Mouse (Mus musculus): ENCODE measurements around the gene Rhbdl1. TPM values are rescaled to one million over a fixed set of nuclear protein-coding genes. Genes with fewer than 3 reads are reported as not detected.

The Rhbdl1 gene
- polyA plus RNA-seq (2015; fragmentation: Nextera tagmentation; extraction: Ambion mirVana), result 11.7 and 16.4 TPM in 2 replicates

DNA sequence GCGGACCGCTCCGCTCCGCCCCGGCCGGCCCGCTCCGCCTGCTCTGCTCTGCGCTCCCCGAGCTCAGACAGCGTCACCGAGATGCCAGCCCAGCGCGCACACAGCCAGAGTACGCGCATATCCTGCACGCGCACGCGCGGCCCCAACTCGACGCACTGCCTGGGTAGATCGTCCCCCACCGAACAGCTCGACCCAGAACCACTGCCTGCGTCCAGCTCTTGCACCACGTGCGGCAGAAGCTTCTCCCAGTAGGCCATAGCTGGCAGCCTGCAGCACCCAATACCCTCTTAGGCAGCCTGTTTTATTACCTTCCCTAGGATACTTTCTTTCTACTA is at the start of gene Rhbdl1:
Gene Rhbdl1 (minus strand): TSS at position 220 of the 335 bp plus-strand sequence.

DNA sequence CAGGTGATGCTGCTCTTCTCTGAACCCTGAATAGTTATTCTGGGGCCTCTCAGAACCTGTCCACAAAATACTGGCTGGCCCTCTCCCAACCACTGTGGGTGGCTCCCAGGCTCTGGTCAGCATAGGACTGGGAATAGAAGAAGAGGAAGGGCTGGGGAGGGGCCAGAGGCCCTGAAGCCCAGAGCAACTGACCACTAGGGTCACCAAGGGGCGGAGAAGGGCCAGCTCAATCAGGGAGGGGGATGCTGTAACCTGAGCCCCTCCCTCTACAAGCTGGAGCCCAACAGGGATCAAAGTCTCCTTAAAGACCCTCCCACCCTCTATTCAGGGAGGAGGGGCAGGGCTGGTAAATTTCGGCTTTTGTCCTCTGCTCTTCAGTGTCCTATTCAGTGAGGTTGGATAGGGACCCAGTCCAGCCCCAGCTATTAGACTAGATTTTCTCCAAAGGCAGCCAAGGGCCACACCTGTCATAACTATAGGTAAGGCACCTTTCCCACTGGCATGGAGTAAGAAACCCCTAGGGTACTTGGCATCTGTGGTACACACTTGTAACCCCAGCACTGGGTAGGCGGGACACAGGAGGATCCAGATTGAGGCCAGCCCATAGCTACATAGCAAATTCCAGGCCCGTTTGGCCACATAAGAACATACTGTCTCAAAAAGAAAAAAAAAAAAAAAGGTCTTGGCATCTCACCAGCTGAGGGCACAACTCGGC is 43.3 kb upstream of the Rhbdl1 start, which contains the start of gene Wfikkn1:
Gene Wfikkn1 (minus strand): TSS at position 663 of the 715 bp plus-strand sequence.

DNA sequence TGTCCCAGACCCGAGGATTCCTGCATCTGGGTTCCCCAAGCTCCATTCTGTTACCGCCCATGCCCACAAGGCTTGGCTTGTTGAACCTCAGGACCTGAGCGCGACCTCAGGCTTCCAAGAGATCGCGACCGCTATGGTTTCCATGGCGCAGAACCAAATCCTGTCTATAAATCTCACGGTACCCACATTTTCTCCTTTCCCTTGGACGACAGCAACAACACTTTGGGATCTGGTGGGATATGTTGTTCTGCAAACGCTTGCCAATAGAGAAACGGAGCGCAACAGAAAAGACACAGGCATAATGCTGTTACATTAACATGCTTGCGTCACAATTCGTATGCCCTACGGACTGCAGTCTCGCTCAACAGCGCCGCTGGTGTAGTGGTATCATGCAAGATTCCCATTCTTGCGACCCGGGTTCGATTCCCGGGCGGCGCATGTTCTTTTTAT is 37.7 kb upstream of the Rhbdl1 start, which contains the start of gene Mettl26:
Gene Mettl26 (plus strand): TSS at position 354 of the 450 bp plus-strand sequence.

DNA sequence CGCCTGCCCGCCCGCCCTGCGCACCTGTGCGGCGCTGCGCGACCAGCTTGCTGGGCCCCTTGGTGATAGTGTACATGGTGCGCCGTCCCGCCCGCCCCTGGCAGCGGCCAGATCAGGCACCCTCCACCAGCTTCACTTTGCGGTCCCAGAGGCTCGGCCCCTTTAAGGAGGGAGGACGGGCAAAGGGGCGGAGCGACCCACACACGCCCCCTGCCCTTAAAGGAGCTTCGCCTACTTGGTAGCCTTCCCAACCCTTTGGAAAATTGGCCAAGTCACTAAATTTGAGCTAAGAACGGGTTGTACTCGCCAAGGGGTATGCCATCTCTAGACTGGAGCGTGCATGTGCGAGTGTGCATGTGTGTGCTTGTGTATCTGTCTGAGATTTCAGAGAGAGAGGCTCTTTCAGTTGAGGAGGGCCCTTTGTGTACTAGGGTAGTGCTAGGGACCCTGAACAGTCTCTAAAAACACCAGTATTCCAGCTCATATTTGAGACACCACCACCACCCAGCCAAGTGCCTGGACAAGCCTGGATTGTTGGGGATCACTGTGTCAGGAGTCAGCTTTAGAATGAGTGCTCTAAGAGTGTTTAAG is 31.6 kb upstream of the Rhbdl1 start, which contains the start of gene Mcrip2:
Gene Mcrip2 (minus strand): TSS at position 164 of the 591 bp plus-strand sequence.

DNA sequence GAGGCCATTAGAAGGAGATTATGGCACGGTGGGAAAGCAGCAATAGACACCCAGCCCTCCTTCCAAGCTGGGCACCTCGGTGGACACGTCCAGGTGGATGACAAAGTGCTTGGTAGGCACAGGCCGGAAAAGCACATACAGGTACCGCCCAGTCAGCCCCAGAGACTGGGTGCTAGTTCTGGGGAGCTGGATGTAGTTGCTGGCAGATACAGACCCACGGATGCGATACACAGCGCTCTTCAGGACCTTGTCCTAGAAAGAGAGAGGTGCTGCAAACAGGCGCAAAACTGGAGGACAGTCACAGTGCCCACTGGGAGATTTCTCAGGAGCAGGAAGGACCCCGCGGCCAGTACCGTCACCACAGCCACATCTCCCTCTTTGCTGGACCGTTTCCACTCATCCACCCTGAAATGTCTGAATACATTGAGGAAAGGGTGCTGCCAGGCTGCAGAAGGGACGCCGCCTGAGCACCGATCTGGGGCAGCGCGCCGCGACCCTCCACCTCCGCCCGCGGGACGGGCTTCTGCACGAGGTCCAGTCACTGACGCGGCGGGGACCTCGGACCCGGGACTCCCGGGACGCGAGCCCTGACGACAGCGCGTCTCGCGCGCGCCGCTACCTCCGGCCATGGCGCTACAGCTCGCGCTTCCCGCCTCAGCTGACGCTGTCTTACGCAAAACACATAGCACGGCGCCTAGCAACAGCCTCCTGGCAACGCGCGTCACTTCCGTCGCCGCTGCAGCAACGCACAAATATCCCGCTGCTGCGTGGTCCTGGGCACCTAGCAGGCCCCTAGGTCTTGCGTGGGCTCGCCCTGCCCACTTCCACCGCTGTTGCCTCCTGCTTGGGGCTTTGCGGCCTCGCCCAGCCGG is 24.0 kb upstream of the Rhbdl1 start, which contains the start of gene Wdr90:
Gene Wdr90 (minus strand): TSS at position 670 of the 872 bp plus-strand sequence.

DNA sequence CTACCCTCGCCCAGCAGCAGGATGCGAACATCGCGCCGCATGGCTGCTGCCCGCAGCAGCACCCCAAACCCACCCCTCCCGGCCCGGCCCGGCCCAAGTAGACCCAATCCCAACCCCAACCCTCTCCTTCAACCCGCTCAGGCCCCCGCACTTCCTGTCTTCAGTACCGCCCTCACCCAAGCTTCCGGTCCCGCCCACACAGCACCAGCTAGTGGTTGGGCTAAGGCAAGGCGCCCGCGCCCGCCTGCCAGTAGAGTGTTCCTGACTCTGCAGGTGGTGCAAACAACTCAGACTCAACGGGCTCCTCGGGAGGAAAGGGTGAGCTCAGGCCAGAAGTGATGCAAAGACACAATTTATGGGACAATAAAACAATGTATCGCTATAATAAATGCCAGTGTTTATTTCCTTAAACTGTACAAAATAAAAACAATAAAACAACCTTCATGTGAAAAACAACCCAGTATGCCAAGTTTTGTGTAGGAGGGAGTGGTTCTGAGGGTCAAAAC is 7.4 kb upstream of the Rhbdl1 start, which contains the start of gene Rhot2:
Gene Rhot2 (minus strand): TSS at position 456 of the 506 bp plus-strand sequence.

DNA sequence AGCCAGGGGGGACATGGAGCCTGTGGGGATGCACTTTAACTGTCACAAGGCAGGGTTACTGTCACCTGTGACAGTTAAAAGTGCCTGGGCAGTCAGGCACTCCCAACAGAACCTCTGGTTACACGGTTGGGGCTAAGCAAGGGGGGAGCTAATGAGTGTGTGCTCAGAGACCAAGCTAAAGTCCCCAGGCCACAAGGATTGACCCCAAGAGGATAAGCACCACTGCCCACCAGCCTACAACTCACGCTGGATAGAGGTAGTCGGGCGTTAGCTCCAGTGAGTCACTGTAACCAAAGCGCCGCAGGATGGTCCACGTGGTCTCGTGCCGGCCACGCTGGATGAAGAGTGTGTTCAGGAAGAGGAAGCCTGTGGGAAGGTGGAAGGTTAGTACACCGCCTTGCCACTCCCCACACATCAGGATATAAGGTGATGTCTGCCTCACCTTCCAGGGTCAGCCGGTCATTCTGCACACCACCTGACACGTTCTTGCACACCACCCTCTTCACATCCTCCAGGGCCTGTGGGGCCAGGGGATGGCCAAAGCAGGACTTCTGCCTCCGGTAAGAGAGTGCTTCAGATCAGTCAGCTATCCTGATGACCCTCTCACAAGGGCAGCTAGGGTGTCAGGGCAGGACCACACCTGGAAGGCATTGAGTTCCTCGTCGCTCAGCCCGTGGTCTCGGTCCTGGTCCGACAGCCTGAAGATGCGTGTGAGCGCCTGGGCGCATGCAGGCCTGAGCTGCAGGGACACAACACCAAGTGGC is 4.2 kb upstream of the Rhbdl1 start, which contains the start of gene Gm20683:
Gene Gm20683 (minus strand): TSS at position 647 of the 764 bp plus-strand sequence.

DNA sequence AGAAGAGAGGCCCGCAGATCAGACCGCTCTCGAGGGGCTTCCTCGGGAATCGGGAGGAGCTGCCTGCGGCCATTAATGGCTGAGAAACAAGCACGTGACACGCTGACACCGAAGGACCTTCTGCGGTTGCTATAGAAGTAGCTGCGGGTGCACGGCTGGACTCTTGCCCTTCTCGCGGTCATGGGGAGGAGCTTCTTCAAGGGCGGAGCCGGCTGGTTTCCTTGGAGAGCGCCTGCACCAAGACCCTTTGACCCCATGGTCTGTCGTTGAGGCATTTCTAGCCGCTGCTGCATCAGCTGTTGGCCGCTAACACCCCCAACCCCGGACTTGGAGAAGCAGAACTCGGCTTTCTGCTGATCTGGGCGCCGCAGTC is 3.8 kb downstream of the Rhbdl1 start, which contains the start of gene Stub1:
Gene Stub1 (minus strand): TSS at position 114 of the 373 bp plus-strand sequence.

DNA sequence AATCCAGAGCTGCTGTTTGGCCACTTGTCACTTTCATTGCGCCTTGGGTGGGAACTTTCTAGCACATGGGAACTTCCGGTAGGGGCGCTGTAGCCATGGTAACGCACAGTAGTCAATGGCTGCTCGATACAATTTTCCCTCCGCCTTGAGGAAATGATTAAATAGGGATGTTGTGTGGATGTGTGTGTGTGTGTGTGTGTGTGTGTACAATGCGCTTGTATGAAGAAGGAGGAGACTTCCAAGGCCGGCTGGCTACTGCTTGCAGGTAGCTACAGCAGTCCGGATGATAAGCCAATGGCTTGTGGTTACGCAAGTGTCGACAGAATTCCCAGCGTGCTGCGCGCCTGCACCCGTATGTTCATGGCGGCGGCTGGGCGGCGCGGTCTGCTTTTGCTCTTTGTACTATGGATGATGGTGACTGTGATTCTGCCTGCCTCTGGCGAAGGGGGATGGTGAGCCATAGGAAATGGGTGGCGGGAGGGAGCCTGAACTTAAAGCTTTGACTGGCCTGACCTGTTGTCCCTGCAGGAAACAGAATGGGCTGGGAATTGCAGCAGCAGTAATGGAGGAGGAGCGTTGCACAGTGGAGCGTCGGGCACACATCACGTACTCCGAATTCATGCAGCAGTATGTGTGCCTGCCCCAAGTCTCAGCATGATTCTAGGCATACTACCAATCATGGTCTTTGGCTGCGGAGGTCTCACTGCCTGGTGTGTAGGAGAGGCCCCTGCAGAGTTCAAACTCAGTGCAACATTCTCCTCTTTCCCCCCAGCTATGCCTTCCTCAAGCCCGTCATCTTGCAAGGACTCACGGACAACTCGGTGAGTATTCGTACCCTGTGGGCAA is 8.2 kb downstream of the Rhbdl1 start, which contains the start of gene Jmjd8:
Gene Jmjd8 (plus strand): TSS at position 156 of the 846 bp plus-strand sequence.

DNA sequence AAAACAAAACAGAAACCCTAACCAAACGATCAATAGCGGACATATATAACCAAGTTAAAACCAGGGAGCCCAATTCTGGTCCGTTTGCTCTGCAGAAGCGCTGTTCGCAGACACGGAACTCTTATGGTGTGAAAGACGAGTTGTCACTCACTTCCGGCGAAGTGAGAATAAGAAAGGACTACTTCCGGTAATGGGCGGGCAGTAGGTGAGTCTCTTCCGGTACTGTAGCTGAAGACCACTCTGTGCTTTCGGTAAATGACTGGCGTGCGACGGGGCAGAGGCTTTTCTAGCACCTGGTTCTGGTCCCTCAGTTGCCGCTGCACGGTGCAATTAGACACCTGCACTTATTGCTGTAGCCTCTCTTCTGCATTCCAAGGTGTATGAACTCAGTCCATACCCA is 13.6 kb downstream of the Rhbdl1 start, which contains the start of gene Wdr24:
Gene Wdr24 (plus strand): TSS at position 176 of the 400 bp plus-strand sequence.

DNA sequence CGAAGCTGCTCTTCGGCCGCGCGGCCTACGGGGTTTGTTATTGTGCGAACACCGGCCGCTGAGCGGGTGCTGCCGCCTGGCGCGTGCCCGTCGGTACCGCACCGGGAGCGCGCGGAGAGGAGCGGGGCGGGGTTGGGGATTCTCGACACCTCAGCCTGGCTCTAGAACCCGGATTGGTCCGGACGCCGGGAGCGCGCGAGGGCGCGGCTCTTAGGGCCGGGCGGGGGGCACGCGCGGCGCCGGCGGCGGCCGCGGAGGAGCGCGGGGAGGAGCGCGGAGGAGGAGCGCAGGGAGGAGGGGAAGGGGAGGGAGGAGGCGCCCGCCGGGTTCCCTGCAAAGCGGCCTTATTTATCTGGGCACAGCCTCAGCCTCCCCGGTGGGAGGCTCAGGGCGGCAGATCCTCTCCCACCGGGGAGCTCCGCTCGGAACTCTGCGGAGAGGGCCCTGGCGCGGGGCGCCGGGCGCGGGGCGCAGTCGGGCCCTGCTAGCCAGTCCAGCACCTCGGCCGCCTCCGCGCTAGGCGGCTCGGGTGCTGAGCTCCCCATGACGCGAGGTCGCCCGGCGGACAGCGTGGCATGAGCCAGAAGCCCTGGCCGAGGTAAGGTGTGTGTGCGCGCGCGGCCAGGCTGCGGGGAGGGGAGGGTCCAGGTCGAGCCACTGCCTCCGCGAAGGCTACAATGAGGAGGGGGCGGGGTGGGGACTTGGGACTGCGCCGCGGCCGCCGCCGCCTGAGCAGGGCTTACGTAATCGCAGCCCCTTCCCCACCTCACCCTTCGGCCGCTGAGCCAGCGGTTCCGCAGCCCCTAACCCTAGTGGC is 28.1 kb downstream of the Rhbdl1 start, which contains the start of gene Fbxl16:
Gene Fbxl16 (plus strand): TSS at position 297 of the 817 bp plus-strand sequence.

DNA sequence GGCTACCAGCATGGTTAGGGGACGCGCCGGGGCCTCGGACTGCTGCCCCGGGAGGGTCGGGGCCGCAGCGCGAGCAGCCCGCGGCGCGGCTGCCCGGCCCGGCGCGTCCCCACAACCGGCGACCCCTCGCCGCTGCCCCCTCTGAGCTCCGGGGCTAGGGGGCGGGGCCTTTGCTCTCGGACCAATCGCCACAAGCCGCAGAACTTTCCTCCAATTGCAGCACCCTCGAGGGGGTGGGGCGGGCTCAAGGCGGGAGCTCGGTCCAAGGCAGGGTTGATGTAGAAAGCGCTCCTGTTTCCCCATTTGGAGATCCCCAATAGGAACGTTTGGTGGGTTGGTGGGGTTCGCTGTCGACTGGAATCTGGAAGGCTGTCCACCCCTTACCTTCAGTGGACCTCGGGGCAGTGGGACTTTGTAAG is 40.1 kb downstream of the Rhbdl1 start, which contains the start of gene Metrn:
Gene Metrn (minus strand): TSS at position 186 of the 419 bp plus-strand sequence.

DNA sequence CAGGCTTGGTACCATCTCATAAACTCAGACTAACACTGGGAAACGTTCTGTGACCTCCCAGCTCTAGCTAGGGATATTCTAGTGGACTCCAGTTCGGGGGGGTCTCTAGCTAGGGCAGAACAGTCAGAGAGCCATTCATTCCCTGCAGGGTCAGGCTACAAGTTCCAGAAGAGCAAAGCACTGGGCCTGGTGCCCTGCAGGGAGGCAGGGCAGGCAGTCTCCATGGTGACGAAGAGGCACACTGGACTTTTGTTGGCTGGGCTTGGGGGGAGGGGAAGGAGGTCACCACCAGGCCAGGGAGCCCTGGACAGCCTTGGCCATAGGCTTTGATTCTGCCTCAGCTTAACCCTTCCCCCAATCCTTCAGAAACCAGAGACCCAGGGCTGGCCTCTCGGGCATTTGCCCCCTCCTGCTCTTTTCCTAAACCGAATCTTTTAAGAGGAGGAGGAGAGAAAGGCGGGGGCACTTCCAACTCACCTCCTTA is 41.4 kb downstream of the Rhbdl1 start, which contains the start of gene AC134908.4:
Gene AC134908.4 (minus strand): TSS at position 51 of the 484 bp plus-strand sequence.

DNA sequence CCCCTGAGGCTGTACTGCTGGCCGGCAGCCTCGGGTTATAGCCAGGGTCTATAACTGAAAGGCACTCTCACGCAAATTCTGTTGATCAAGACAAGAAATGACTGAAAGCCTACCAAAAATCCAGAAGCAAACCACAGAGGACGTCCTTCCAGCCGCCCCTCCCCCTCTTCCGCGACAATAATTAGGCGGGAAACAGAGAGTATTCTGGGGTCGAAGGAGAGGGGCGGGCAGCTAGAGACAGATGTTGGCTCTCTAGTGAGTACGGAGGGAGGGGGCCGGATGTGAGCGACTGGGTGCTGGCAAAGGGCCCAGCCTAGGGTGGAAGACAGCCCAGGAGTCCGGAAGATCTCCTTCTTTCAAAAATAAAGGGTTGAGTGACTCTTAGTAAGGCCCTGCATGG is 44.5 kb downstream of the Rhbdl1 start, which contains the start of gene Fam173a:
Gene Fam173a (minus strand): TSS at position 287 of the 400 bp plus-strand sequence.

DNA sequence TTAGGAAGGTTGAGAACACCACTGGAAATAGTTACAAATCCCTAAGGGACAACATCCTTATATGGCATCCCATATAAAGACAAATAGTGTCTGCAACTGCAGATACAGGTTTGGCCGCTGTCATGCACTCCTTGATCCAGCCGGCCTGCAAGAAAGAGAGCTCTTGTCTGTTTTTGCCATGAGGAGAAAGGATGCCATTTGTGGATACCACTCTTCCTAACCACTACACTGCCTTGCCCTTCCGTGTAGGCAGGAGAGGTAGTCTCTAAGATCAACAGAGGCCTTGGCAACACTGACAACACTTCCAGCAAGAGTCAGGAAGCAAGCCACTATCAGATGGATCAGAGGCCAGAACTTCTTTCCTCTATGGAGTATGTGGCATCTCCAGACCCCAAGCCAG is 50.8 kb downstream of the Rhbdl1 start, which contains the start of gene Ccdc78:
Gene Ccdc78 (plus strand): TSS at position 301 of the 400 bp plus-strand sequence.

DNA sequence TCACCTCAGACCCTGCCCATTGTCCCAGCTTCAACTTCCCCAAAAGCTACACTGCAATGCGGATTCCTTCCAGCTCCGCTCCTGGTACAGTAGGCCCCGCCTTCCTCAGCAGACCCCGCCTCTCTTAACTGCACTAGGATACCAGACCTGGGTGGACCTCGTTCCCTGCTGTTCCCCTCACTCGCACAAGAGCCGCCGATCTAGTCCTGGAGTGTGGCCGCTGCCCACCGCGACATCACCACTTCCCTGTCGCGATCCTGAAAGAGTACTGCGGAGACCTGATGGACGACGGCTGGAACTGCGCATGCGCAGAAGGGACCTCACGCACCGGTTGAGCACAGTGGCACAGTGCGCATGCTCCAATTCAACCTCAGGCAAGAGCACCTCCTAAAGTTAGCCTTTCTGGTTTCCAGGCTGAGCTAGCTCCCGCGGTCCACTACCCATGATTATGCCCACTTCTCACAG is 51.8 kb downstream of the Rhbdl1 start, which contains the start of gene Haghl:
Gene Haghl (minus strand): TSS at position 393 of the 465 bp plus-strand sequence.

Measured in adrenal gland, postnatal 0 days (tissue).